Mouse (Mus musculus): ENCODE measurements around the gene Mfap1a. TPM values are rescaled to one million over a fixed set of nuclear protein-coding genes. Genes with fewer than 3 reads are reported as not detected.

The Mfap1a gene
- total RNA-seq, 2 experiments from 2014 or later: 11.7 to 12.1 TPM

DNA sequence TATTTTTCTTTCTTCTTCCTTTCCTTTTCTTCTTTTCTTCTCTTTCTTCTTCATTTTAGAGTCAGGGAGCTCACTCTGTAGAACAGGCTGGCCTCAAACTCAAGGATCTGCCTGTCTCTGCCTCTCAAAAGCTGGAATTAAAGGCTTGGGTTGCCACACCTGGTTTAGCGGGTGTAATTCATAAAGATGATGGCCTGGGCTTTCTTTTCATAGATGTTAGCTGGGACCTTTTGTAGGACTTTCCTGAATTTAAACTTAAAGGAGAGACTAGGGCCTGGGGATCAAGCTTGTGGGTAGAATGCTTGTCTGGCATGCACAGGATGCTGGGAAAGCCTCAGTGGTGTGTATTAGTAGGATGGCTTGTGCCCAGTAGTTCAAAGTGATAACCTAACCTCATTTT lies 62.3 kb downstream of the Mfap1a start, which contains the start of gene Ell3:
Gene Ell3, minus strand, starts transcription at position 101 of the 400 bp plus-strand sequence.
- ATAC-seq (replicated peaks; ENCODE audit: low FRiP score, poor library complexity, severe bottlenecking): no peak

DNA sequence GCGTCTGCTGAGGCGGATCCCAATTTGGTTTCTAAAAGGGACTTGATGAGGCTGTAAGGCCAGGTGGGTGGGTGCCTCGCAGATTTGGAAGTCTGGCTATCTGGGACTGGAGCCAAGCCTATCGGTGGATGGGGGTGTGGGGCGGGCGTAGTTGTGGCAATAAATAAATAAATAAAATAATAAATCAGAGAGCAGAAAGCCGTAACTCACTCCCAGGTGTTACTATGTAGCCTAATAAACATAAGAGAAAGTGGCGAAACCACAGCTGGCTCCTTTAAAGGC lies 63.5 kb downstream of the Mfap1a start:
- peak; percentile 26 for ATAC-seq (replicated peaks; ENCODE audit: low FRiP score, poor library complexity, severe bottlenecking)

DNA sequence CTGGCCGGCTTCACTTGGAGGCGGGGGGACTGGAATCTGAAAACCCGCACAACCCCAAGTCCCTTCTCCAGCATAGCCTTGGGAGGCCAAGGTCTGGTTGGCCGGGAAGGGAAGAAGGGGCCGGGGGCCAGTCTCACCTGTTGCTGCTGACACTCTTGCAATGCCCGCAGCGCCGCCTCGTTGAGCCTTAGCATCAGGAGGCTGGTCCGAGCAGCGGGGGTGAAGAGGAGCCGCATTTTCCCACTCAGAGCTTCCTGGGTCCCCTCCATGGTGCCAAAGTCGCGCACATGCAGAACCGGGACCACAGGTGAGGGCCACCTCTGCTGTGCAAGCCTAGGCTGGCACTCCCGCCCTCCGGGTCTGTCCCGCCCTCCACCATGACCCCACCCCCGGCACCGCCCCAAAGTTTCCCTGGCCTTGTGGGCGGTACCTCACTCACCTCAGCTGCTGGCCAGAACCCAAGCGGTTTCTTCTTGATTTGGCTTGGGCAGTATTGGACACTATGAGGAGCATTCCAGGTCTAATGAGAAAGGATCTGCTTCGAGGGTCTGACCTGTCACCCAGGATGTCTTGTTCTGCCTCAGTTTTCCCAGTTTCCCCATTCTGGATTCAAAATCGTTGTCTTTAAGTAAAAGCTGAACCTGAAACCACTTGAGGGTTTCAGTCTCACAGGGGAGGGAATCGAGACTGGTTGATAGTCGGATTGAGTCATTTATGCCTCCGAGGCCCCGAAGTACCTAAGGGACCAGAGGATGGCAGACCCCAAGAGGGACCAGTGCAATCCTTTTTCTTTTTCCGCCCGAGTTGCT lies 64.0 kb downstream of the Mfap1a start:
- peak; percentile 97 for ATAC-seq (replicated peaks; ENCODE audit: low FRiP score, poor library complexity, severe bottlenecking)

Other genes starting within 250 kb of the Mfap1a start
- gene Trp53bp1, start 235.3 kb downstream of the Mfap1a start, total RNA-seq (2015; ENCODE audit: low replicate concordance): 11.1 and 27.9 TPM in 2 replicates
- 44.8 and 96.0 TPM in 2 replicates for gene Trp53bp1, start 235.3 kb downstream of the Mfap1a start, total RNA-seq (2017; ENCODE audit: low replicate concordance)
- not detected in 2 replicates for gene Map1a, start 217.1 kb downstream of the Mfap1a start, total RNA-seq (2015; ENCODE audit: low replicate concordance)
- 0.14 TPM in 1 of 2 replicates, not detected in the other for gene Map1a, start 217.1 kb downstream of the Mfap1a start, total RNA-seq (2017; ENCODE audit: low replicate concordance)
- gene Ppip5k1, start 151.3 kb downstream of the Mfap1a start, total RNA-seq (2015; ENCODE audit: low replicate concordance): 2.7 and 5.2 TPM in 2 replicates
- 9.8 and 10.1 TPM in 2 replicates for gene Ppip5k1, start 151.3 kb downstream of the Mfap1a start, total RNA-seq (2017; ENCODE audit: low replicate concordance)
- gene Ckmt1, start 149.0 kb downstream of the Mfap1a start, total RNA-seq (2015; ENCODE audit: low replicate concordance): not detected in 2 replicates
- 0.26 TPM in 1 of 2 replicates, not detected in the other for gene Ckmt1, start 149.0 kb downstream of the Mfap1a start, total RNA-seq (2017; ENCODE audit: low replicate concordance)
- not detected in 2 replicates for gene Strc, start 119.5 kb downstream of the Mfap1a start, total RNA-seq (2015; ENCODE audit: low replicate concordance)
- not detected in 2 replicates for gene Strc, start 119.5 kb downstream of the Mfap1a start, total RNA-seq (2017; ENCODE audit: low replicate concordance)
- 80.1 and 87.8 TPM in 2 replicates for gene Pdia3, start 92.9 kb downstream of the Mfap1a start, total RNA-seq (2015; ENCODE audit: low replicate concordance)
- gene Pdia3, start 92.9 kb downstream of the Mfap1a start, total RNA-seq (2017; ENCODE audit: low replicate concordance): 66.2 and 70.2 TPM in 2 replicates
- gene Catsper2, start 92.9 kb downstream of the Mfap1a start, total RNA-seq (2015; ENCODE audit: low replicate concordance): 2.9 TPM in 1 of 2 replicates, not detected in the other
- gene Catsper2, start 92.9 kb downstream of the Mfap1a start, total RNA-seq (2017; ENCODE audit: low replicate concordance): 2.2 TPM in 1 of 2 replicates, not detected in the other
- gene Ell3, start 62.4 kb downstream of the Mfap1a start, total RNA-seq (2015; ENCODE audit: low replicate concordance): not detected in 2 replicates
- gene Ell3, start 62.4 kb downstream of the Mfap1a start, total RNA-seq (2017; ENCODE audit: low replicate concordance): not detected in 2 replicates
- 50.9 and 58.1 TPM in 2 replicates for gene Serf2, start 57.5 kb downstream of the Mfap1a start, total RNA-seq (2015; ENCODE audit: low replicate concordance)
- 40.6 and 55.3 TPM in 2 replicates for gene Serf2, start 57.5 kb downstream of the Mfap1a start, total RNA-seq (2017; ENCODE audit: low replicate concordance)
- gene Hypk, start 53.4 kb downstream of the Mfap1a start, total RNA-seq (2015; ENCODE audit: low replicate concordance): 27.7 and 28.2 TPM in 2 replicates
- gene Hypk, start 53.4 kb downstream of the Mfap1a start, total RNA-seq (2017; ENCODE audit: low replicate concordance): 22.3 and 31.5 TPM in 2 replicates
- not detected in 2 replicates for gene Serinc4, start 49.9 kb downstream of the Mfap1a start, total RNA-seq (2015; ENCODE audit: low replicate concordance)
- 0.68 TPM in 1 of 2 replicates, not detected in the other for gene Serinc4, start 49.9 kb downstream of the Mfap1a start, total RNA-seq (2017; ENCODE audit: low replicate concordance)
- gene Mfap1b, start 32.6 kb downstream of the Mfap1a start, total RNA-seq (2015; ENCODE audit: low replicate concordance): 6.9 and 16.3 TPM in 2 replicates
- 20.6 and 22.9 TPM in 2 replicates for gene Mfap1b, start 32.6 kb downstream of the Mfap1a start, total RNA-seq (2017; ENCODE audit: low replicate concordance)
- gene Wdr76, start 58 bp upstream of the Mfap1a start, total RNA-seq (2015; ENCODE audit: low replicate concordance): 11.9 and 13.8 TPM in 2 replicates
- 19.2 and 25.5 TPM in 2 replicates for gene Wdr76, start 58 bp upstream of the Mfap1a start, total RNA-seq (2017; ENCODE audit: low replicate concordance)

Data from erythroblast, adult 5-6 weeks (primary cell).